Mouse (Mus musculus): ENCODE data around the gene Hgd. TPM values are rescaled to one million over a fixed set of nuclear protein-coding genes. Genes with fewer than 3 reads are reported as not detected.

Gene Hgd
- polyA plus RNA-seq, 1 experiment from 2014 or later, result 2.7 TPM

DNA sequence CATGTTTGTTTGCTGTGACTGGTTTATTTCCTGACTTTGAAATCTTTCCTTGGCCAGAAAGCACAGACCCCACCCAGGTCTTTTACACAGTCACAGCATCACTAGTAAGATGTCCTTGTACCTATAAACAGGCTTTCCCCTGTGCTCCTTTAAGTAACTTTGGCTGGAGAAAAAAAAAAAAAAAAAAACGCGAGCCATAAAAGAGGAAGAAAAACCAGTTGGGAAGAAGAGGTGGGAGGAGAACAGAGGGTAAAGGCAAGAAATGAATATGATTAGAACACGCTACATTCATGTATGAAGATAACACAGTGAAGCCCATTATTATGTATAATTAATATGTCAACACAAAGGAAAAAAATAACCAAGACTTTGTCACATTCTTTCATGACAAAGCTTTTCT lies 4.6 kb upstream of the Hgd start:
- no peak overlapping the region for H3K4me2 ChIP-seq (replicated peaks; ENCODE audit: low read depth)
- no peak overlapping the region for H3K9ac ChIP-seq (ENCODE audit: low read depth, low read length)
- no peaks in the 10 kb centered on the region for H3K9me3 ChIP-seq (ENCODE audit: control insufficient read depth)
- no peak for ATAC-seq
- 0 out of 2 replicates have a peak, but pooled peaks cover 17% of the 10 kb centered on the region for H3K36me3 ChIP-seq (ENCODE audit: control insufficient read depth, insufficient read depth)
- H3K4me1 ChIP-seq (replicated peaks; ENCODE audit: control insufficient read depth, insufficient read depth, low read length), result no peaks in the 10 kb centered on the region
- H3K4me3 ChIP-seq (ENCODE audit: low read depth, low read length), result no peak overlapping the region
- no peak for TF ChIP-seq CTCF (IDR thresholded peaks at IDR 0.05; ENCODE audit: low read depth)
- no peaks in the 10 kb centered on the region for H3K27me3 ChIP-seq (replicated peaks; ENCODE audit: control insufficient read depth, insufficient read depth, low read length)
- WGBS, result 42% methylated on average over 3 of the region's 3 CpGs
- no peak overlapping the region for H3K27ac ChIP-seq (ENCODE audit: low read depth, low read length)

GRCm38 (mm10) chr16:37579591-37579990 lies 362 bp upstream of the Hgd start:
- 68% methylated on average over 1 of the region's 1 CpGs for WGBS

DNA sequence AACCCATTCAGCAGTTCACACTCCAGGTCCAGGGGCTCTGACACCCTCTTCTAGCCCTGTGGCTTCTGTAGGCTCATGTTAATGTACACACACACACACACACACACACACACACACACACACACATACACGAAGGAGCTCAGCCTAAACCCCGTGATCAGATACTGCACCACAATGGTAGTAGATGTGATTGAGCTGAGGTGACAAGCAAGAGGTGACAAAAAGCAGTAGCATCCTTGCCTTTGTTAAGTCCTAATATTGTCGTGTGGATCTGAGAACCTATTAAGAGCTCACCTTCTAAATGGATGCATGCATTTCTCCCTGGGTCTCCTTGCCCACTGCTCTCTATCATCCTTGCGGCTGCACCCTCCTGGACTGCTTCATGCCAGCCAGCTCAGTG lies 698 bp downstream of the Hgd start:
- no peak overlapping the region for H3K9ac ChIP-seq (ENCODE audit: low read depth, low read length)
- no peaks in the 10 kb centered on the region for H3K36me3 ChIP-seq (ENCODE audit: control insufficient read depth, insufficient read depth)
- no peak overlapping the region for H3K27ac ChIP-seq (ENCODE audit: low read depth, low read length)
- H3K4me1 ChIP-seq (replicated peaks; ENCODE audit: control insufficient read depth, insufficient read depth, low read length), result peaks cover 7% of the 10 kb centered on the region
- H3K4me3 ChIP-seq (ENCODE audit: low read depth, low read length), result no peak overlapping the region
- no peak for TF ChIP-seq CTCF (IDR thresholded peaks at IDR 0.05; ENCODE audit: low read depth)
- no peak for ATAC-seq
- H3K27me3 ChIP-seq (replicated peaks; ENCODE audit: control insufficient read depth, insufficient read depth, low read length), result no peaks in the 10 kb centered on the region
- H3K9me3 ChIP-seq (ENCODE audit: control insufficient read depth), result no peaks in the 10 kb centered on the region
- 82% methylated on average over 4 of the region's 4 CpGs for WGBS
- H3K4me2 ChIP-seq (replicated peaks; ENCODE audit: low read depth), result no peak overlapping the region

More at GRCm38 (mm10) chr16:37579591-37579990, 362 bp upstream of the Hgd start:
- peaks cover 5% of the 10 kb centered on the region for H3K4me1 ChIP-seq (replicated peaks; ENCODE audit: control insufficient read depth, insufficient read depth, low read length)
- no peaks in the 10 kb centered on the region for H3K27me3 ChIP-seq (replicated peaks; ENCODE audit: control insufficient read depth, insufficient read depth, low read length)
- H3K36me3 ChIP-seq (ENCODE audit: control insufficient read depth, insufficient read depth), result no peaks in the 10 kb centered on the region
- H3K27ac ChIP-seq (ENCODE audit: low read depth, low read length), result peak overlapping the region; percentile 37; the same call in 1 of the 2 replicates
- H3K4me2 ChIP-seq (replicated peaks; ENCODE audit: low read depth), result no peak overlapping the region
- H3K9ac ChIP-seq (ENCODE audit: low read depth, low read length), result no peak overlapping the region
- H3K4me3 ChIP-seq (ENCODE audit: low read depth, low read length), result no peak overlapping the region
- no peaks in the 10 kb centered on the region for H3K9me3 ChIP-seq (ENCODE audit: control insufficient read depth)
- peak; percentile 15 for ATAC-seq
- no peak for TF ChIP-seq CTCF (IDR thresholded peaks at IDR 0.05; ENCODE audit: low read depth)

GRCm38 (mm10) chr16:37581901-37582300 lies 1.9 kb downstream of the Hgd start:
- H3K4me1 ChIP-seq (replicated peaks; ENCODE audit: control insufficient read depth, insufficient read depth, low read length), result peaks cover 7% of the 10 kb centered on the region
- H3K4me3 ChIP-seq (ENCODE audit: low read depth, low read length), result no peak overlapping the region
- H3K27ac ChIP-seq (ENCODE audit: low read depth, low read length), result no peak overlapping the region
- no peak overlapping the region for H3K9ac ChIP-seq (ENCODE audit: low read depth, low read length)
- 83% methylated on average over 3 of the region's 3 CpGs for WGBS
- no peak for TF ChIP-seq CTCF (IDR thresholded peaks at IDR 0.05; ENCODE audit: low read depth)
- H3K36me3 ChIP-seq (ENCODE audit: control insufficient read depth, insufficient read depth), result no peaks in the 10 kb centered on the region
- ATAC-seq, result no peak
- no peak overlapping the region for H3K4me2 ChIP-seq (replicated peaks; ENCODE audit: low read depth)
- H3K27me3 ChIP-seq (replicated peaks; ENCODE audit: control insufficient read depth, insufficient read depth, low read length), result no peaks in the 10 kb centered on the region
- H3K9me3 ChIP-seq (ENCODE audit: control insufficient read depth), result no peaks in the 10 kb centered on the region

DNA sequence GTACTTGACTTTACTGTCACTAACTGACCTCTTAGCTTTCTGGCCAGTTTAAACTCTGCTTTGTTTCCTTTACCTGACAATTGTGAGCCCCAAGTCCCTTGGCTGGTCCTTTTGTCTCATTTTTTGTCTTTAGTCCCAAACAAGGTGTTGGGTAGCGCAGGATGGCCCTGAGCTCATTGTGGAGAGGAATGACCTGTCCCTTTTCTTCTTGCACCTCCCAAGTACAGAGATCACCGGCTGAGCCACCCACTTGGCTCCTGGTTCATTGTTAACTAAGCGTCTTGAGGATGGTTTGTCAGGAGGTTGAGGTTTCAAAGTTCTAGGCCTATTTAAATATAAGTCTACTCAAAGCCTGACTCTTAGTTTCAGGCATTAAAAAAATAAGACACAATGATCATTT lies 3.4 kb downstream of the Hgd start:
- Histone ChIP-seq H3K4me2 (replicated peaks; ENCODE audit: low read depth) (no peak overlapping the region), H3K9me3 (ENCODE audit: control insufficient read depth) (no peaks in the 10 kb centered on the region), H3K4me1 (replicated peaks; ENCODE audit: control insufficient read depth, insufficient read depth, low read length) (peaks cover 7% of the 10 kb centered on the region), H3K4me3 (ENCODE audit: low read depth, low read length) (no peak overlapping the region), H3K27me3 (replicated peaks; ENCODE audit: control insufficient read depth, insufficient read depth, low read length) (no peaks in the 10 kb centered on the region), H3K9ac (ENCODE audit: low read depth, low read length) (no peak overlapping the region), H3K27ac (ENCODE audit: low read depth, low read length) (no peak overlapping the region), H3K36me3 (ENCODE audit: control insufficient read depth, insufficient read depth) (no peaks in the 10 kb centered on the region)
- WGBS, result 61% methylated on average over 3 of the region's 3 CpGs
- no peak for TF ChIP-seq CTCF (IDR thresholded peaks at IDR 0.05; ENCODE audit: low read depth)
- no peak for ATAC-seq

GRCm38 (mm10) chr16:37583801-37584200 lies 3.8 kb downstream of the Hgd start:
- Histone ChIP-seq H3K4me1 (replicated peaks; ENCODE audit: control insufficient read depth, insufficient read depth, low read length) (peaks cover 7% of the 10 kb centered on the region), H3K27ac (ENCODE audit: low read depth, low read length) (peak overlapping the region; percentile 81), H3K9ac (ENCODE audit: low read depth, low read length) (no peak overlapping the region), H3K4me3 (ENCODE audit: low read depth, low read length) (peak overlapping the region; percentile 28; the same call in 1 of the 2 replicates), H3K9me3 (ENCODE audit: control insufficient read depth) (no peaks in the 10 kb centered on the region), H3K36me3 (ENCODE audit: control insufficient read depth, insufficient read depth) (no peaks in the 10 kb centered on the region), H3K27me3 (replicated peaks; ENCODE audit: control insufficient read depth, insufficient read depth, low read length) (no peaks in the 10 kb centered on the region), H3K4me2 (replicated peaks; ENCODE audit: low read depth) (peak overlapping the region; percentile 66)
- ATAC-seq, result no peak
- 45% methylated on average over 6 of the region's 6 CpGs for WGBS
- TF ChIP-seq CTCF (IDR thresholded peaks at IDR 0.05; ENCODE audit: low read depth), result no peak
